Mouse (Mus musculus): Measurements from ENCODE around the gene Ikzf4.

The Ikzf4 gene

GRCm38 (mm10) chr10:128645111-128646011 is at the start of gene Ikzf4:
TSS of gene Ikzf4 (minus strand) at chr10:128645991.
- DNase-seq (ENCODE audit: low spot score) = no peak

GRCm38 (mm10) chr10:128695411-128695991 is 49.7 kb upstream of the Ikzf4 start:
- DNase-seq (ENCODE audit: low spot score) = no peak

- peak; percentile 61 for DNase-seq (ENCODE audit: low spot score)
These were observed 28.7 kb upstream of the Ikzf4 start for GRCm38 (mm10) chr10:128674469-128675008.

- peak; percentile 81 for DNase-seq (ENCODE audit: low spot score)
These were observed 28.1 kb upstream of the Ikzf4 start, which contains the start of gene Suox for GRCm38 (mm10) chr10:128673763-128674468. TSS of gene Suox (minus strand) at chr10:128674073.

- DNase-seq (ENCODE audit: low spot score) = no peak
These were observed 25.4 kb upstream of the Ikzf4 start for GRCm38 (mm10) chr10:128671148-128671547.

- DNase-seq (ENCODE audit: low spot score) = peak; percentile 58
These were observed 23.2 kb upstream of the Ikzf4 start for GRCm38 (mm10) chr10:128668790-128669672.

GRCm38 (mm10) chr10:128665806-128666205 is 20.0 kb upstream of the Ikzf4 start:
- DNase-seq (ENCODE audit: low spot score) = no peak

- no peak for DNase-seq (ENCODE audit: low spot score)
These were observed 19.5 kb upstream of the Ikzf4 start for GRCm38 (mm10) chr10:128665307-128665706.

- DNase-seq (ENCODE audit: low spot score) = no peak
These were observed 19.0 kb upstream of the Ikzf4 start for GRCm38 (mm10) chr10:128664808-128665207.

- DNase-seq (ENCODE audit: low spot score) = no peak
These were observed 17.8 kb upstream of the Ikzf4 start for GRCm38 (mm10) chr10:128663441-128664220.

GRCm38 (mm10) chr10:128662465-128662864 is 16.7 kb upstream of the Ikzf4 start:
- DNase-seq (ENCODE audit: low spot score) = no peak

- DNase-seq (ENCODE audit: low spot score) = no peak
These were observed 13.7 kb upstream of the Ikzf4 start for GRCm38 (mm10) chr10:128659490-128659889.

- DNase-seq (ENCODE audit: low spot score) = no peak
These were observed 12.1 kb upstream of the Ikzf4 start for GRCm38 (mm10) chr10:128657844-128658243.

- DNase-seq (ENCODE audit: low spot score) = no peak
These were observed 10.9 kb upstream of the Ikzf4 start for GRCm38 (mm10) chr10:128656731-128657130.

- peak; percentile 32 for DNase-seq (ENCODE audit: low spot score)
These were observed 9.5 kb upstream of the Ikzf4 start for GRCm38 (mm10) chr10:128655254-128655653.

- DNase-seq (ENCODE audit: low spot score) = no peak
These were observed 8.1 kb upstream of the Ikzf4 start for GRCm38 (mm10) chr10:128653866-128654265.

- no peak for DNase-seq (ENCODE audit: low spot score)
These were observed 623 bp upstream of the Ikzf4 start for GRCm38 (mm10) chr10:128646139-128647089.

GRCm38 (mm10) chr10:128642749-128643148 is 3.0 kb downstream of the Ikzf4 start:
- no peak for DNase-seq (ENCODE audit: low spot score)

GRCm38 (mm10) chr10:128641871-128642270 is 3.9 kb downstream of the Ikzf4 start:
- no peak for DNase-seq (ENCODE audit: low spot score)

Data from lung, postnatal 25 days (tissue).